Mouse (Mus musculus): Measurements from ENCODE around the gene Samd11.

Samd11 gene

GRCm38 (mm10) chr4:156255078-156255839, at the start of gene Samd11:
Gene Samd11 (minus strand): TSS chr4:156255657.
- peak; percentile 67 for DNase-seq

GRCm38 (mm10) chr4:156254361-156255077, 938 bp downstream of the Samd11 start:
- DNase-seq: peak; percentile 78

- DNase-seq: peak; percentile 89
These were observed 2.4 kb downstream of the Samd11 start for GRCm38 (mm10) chr4:156253043-156253442.

- no peak for DNase-seq
These were observed 2.8 kb downstream of the Samd11 start for GRCm38 (mm10) chr4:156252619-156253018.

GRCm38 (mm10) chr4:156252140-156252539, 3.3 kb downstream of the Samd11 start:
- peak; percentile 75 for DNase-seq

- no peak for DNase-seq
These were observed 4.4 kb downstream of the Samd11 start for GRCm38 (mm10) chr4:156251081-156251480.

GRCm38 (mm10) chr4:156249567-156249966, 5.9 kb downstream of the Samd11 start:
- no peak for DNase-seq

GRCm38 (mm10) chr4:156236651-156237447, 18.6 kb downstream of the Samd11 start:
- peak; percentile 66 for DNase-seq

GRCm38 (mm10) chr4:156235808-156236533, 19.5 kb downstream of the Samd11 start, which contains the start of gene Noc2l:
Gene Noc2l (plus strand): TSS chr4:156236010.
- peak; percentile 95 for DNase-seq

GRCm38 (mm10) chr4:156235360-156235770, 20.1 kb downstream of the Samd11 start:
- peak; percentile 43 for DNase-seq

GRCm38 (mm10) chr4:156234701-156235213, 20.7 kb downstream of the Samd11 start, which contains the start of gene Plekhn1:
Gene Plekhn1 (minus strand): TSS chr4:156234857.
- peak; percentile 77 for DNase-seq

- no peak for DNase-seq
These were observed 21.4 kb downstream of the Samd11 start for GRCm38 (mm10) chr4:156234021-156234501.

- DNase-seq: peak; percentile 62
These were observed 26.9 kb downstream of the Samd11 start for GRCm38 (mm10) chr4:156228393-156229024.

- no peak for DNase-seq
These were observed 27.6 kb downstream of the Samd11 start for GRCm38 (mm10) chr4:156227752-156228392.

- DNase-seq: no peak
These were observed 31.2 kb downstream of the Samd11 start for GRCm38 (mm10) chr4:156224276-156224675.

GRCm38 (mm10) chr4:156219936-156220335, 35.5 kb downstream of the Samd11 start:
- no peak for DNase-seq

GRCm38 (mm10) chr4:156217838-156218237, 37.6 kb downstream of the Samd11 start:
- no peak for DNase-seq

GRCm38 (mm10) chr4:156217022-156217669, 38.3 kb downstream of the Samd11 start:
- DNase-seq: no peak

- no peak for DNase-seq
These were observed 39.3 kb downstream of the Samd11 start for GRCm38 (mm10) chr4:156216196-156216595.

GRCm38 (mm10) chr4:156215649-156216048, 39.8 kb downstream of the Samd11 start, which contains the start of gene Perm1:
Gene Perm1 (plus strand): TSS chr4:156215868.
- DNase-seq: no peak
